Mouse (Mus musculus) macrophage (primary cell): ENCODE results near the gene S100pbp. TPM values are rescaled to one million over a fixed set of nuclear protein-coding genes. Genes with fewer than 3 reads are reported as not detected.

Experiments used
- H3K27ac ChIP-seq: fragments of 350-480 bp; formaldehyde crosslinking; 2 replicates; pipeline ENCODE4 v1.9.0; 2021
- H3K36me3 ChIP-seq: fragments of 350-480 bp; formaldehyde crosslinking; 2 replicates; pipeline ENCODE4 v1.9.0; 2021; ENCODE audit errors: inconsistent target
- H3K4me3 ChIP-seq: fragments of 350-480 bp; formaldehyde crosslinking; 2 replicates; pipeline ENCODE4 v1.9.0; 2021; ENCODE audit errors: inconsistent target
- H3K79me2 ChIP-seq: fragments of 350-480 bp; formaldehyde crosslinking; 2 replicates; pipeline ENCODE4 v1.9.0; 2021; ENCODE audit errors: inconsistent target
- WGBS: methylation state at CpG from one replicate; pipeline ENCODE4 v1.1.7; 2026; ENCODE audit warnings: inconsistent platforms; ENCODE audit not compliant: missing documents; 5-methylcytosine and 5-hydroxymethylcytosine counted together
- polyA plus RNA-seq: library from polyadenylated mRNA; stranded (reverse); fragments of 250-400 nt; gene quantifications from 3 replicates; pipeline ENCODE4 v1.2.4, GENCODE M21; 2018; ENCODE audit warnings: inconsistent platforms

The S100pbp gene
- polyA plus RNA-seq, 1 experiment from 2014 or later = 12.7 TPM

- no peak overlapping the region for H3K27ac ChIP-seq
- WGBS = 64% methylated on average over 2 of the region's 2 CpGs
- no peaks in the 10 kb centered on the region for H3K36me3 ChIP-seq
- H3K79me2 ChIP-seq = no peaks in the 10 kb centered on the region
- no peak overlapping the region for H3K4me3 ChIP-seq
Measured at GRCm38 (mm10) chr4:129135637-129136036, 53.9 kb downstream of the S100pbp start.

- H3K79me2 ChIP-seq = no peaks in the 10 kb centered on the region
- no peaks in the 10 kb centered on the region for H3K36me3 ChIP-seq
- no peak overlapping the region for H3K4me3 ChIP-seq
- H3K27ac ChIP-seq = no peak overlapping the region
- 18% methylated on average over 15 of the region's 15 CpGs for WGBS
Measured at GRCm38 (mm10) chr4:129134799-129135585, 54.5 kb downstream of the S100pbp start.

- Histone ChIP-seq H3K79me2 (no peaks in the 10 kb centered on the region), H3K27ac (no peak overlapping the region), H3K4me3 (no peak overlapping the region), H3K36me3 (no peaks in the 10 kb centered on the region)
- WGBS = 4% methylated on average over 15 of the region's 17 CpGs
Measured at GRCm38 (mm10) chr4:129130755-129131303, 58.7 kb downstream of the S100pbp start.

GRCm38 (mm10) chr4:129130149-129130548 lies 59.4 kb downstream of the S100pbp start:
- Histone ChIP-seq H3K79me2 (no peaks in the 10 kb centered on the region), H3K27ac (no peak overlapping the region), H3K4me3 (no peak overlapping the region), H3K36me3 (no peaks in the 10 kb centered on the region)
- WGBS = 4% methylated on average over 8 of the region's 8 CpGs

GRCm38 (mm10) chr4:129129387-129129786 lies 60.1 kb downstream of the S100pbp start:
- WGBS = 40% methylated on average over 8 of the region's 9 CpGs
- Histone ChIP-seq H3K4me3 (no peak overlapping the region), H3K27ac (no peak overlapping the region), H3K36me3 (no peaks in the 10 kb centered on the region), H3K79me2 (no peaks in the 10 kb centered on the region)

GRCm38 (mm10) chr4:129128582-129129338 lies 60.8 kb downstream of the S100pbp start:
- H3K4me3 ChIP-seq = no peak overlapping the region
- no peak overlapping the region for H3K27ac ChIP-seq
- WGBS = 71% methylated on average over 13 of the region's 13 CpGs
- no peaks in the 10 kb centered on the region for H3K79me2 ChIP-seq
- H3K36me3 ChIP-seq = no peaks in the 10 kb centered on the region

GRCm38 (mm10) chr4:129125736-129126451 lies 63.6 kb downstream of the S100pbp start:
- no peak overlapping the region for H3K4me3 ChIP-seq
- no peaks in the 10 kb centered on the region for H3K36me3 ChIP-seq
- no peak overlapping the region for H3K27ac ChIP-seq
- H3K79me2 ChIP-seq = no peaks in the 10 kb centered on the region
- 22% methylated on average over 19 of the region's 19 CpGs for WGBS

GRCm38 (mm10) chr4:129124652-129125146 lies 64.8 kb downstream of the S100pbp start:
- no peak overlapping the region for H3K4me3 ChIP-seq
- 17% methylated on average over 13 of the region's 13 CpGs for WGBS
- no peak overlapping the region for H3K27ac ChIP-seq
- H3K36me3 ChIP-seq = no peaks in the 10 kb centered on the region
- no peaks in the 10 kb centered on the region for H3K79me2 ChIP-seq

- Histone ChIP-seq H3K4me3 (no peak overlapping the region), H3K36me3 (no peaks in the 10 kb centered on the region), H3K79me2 (no peaks in the 10 kb centered on the region), H3K27ac (no peak overlapping the region)
- 32% methylated on average over 8 of the region's 8 CpGs for WGBS
Measured at GRCm38 (mm10) chr4:129122719-129123118, 66.8 kb downstream of the S100pbp start.

- Histone ChIP-seq H3K27ac (no peak overlapping the region), H3K4me3 (no peak overlapping the region), H3K36me3 (no peaks in the 10 kb centered on the region), H3K79me2 (no peaks in the 10 kb centered on the region)
- 52% methylated on average over 7 of the region's 9 CpGs for WGBS
Measured at GRCm38 (mm10) chr4:129122107-129122506, 67.4 kb downstream of the S100pbp start.

GRCm38 (mm10) chr4:129121569-129122086 lies 67.9 kb downstream of the S100pbp start, which contains the start of gene Hpca:
Gene Hpca, minus strand, starts transcription at chr4:129122036.
- no peak within 1 kb of the TSS for H3K4me3 ChIP-seq
- 17% methylated on average over 16 of the region's 17 CpGs for WGBS

GRCm38 (mm10) chr4:129120520-129121445 lies 68.7 kb downstream of the S100pbp start:
- WGBS = 5% methylated on average over 49 of the region's 59 CpGs
- Histone ChIP-seq H3K79me2 (no peaks in the 10 kb centered on the region), H3K4me3 (no peak overlapping the region), H3K27ac (no peak overlapping the region), H3K36me3 (no peaks in the 10 kb centered on the region)

More at GRCm38 (mm10) chr4:129121569-129122086, 67.9 kb downstream of the S100pbp start, which contains the start of gene Hpca:
- H3K36me3 ChIP-seq = no peaks in the 10 kb centered on the region
- no peaks in the 10 kb centered on the region for H3K79me2 ChIP-seq
- no peak within 1 kb of the TSS for H3K27ac ChIP-seq

- WGBS = 78% methylated on average over 10 of the region's 10 CpGs
- H3K27ac ChIP-seq = no peak overlapping the region
- H3K4me3 ChIP-seq = no peak overlapping the region
- H3K36me3 ChIP-seq = no peaks in the 10 kb centered on the region
- no peaks in the 10 kb centered on the region for H3K79me2 ChIP-seq
Measured at GRCm38 (mm10) chr4:129119708-129120107, 69.8 kb downstream of the S100pbp start.
